Mouse (Mus musculus) spleen, adult 2 months (tissue): Measurements from ENCODE around the gene Hsf4. TPM values are rescaled to one million over a fixed set of nuclear protein-coding genes. Genes with fewer than 3 reads are reported as not detected.

Experiments
- DNase-seq, 2 experiments: peaks; one replicate each; pipeline versions ENCODE4 v3.0.0 to v3.0.0-alpha.2; 2012 to 2021; ENCODE audit warnings: low spot score in 2 of 2, low read depth in 1 of 2
- H3K27ac ChIP-seq: fragments of 200-500 bp; 2 replicates; pipeline ENCODE4 v1.5.1; 2012; ENCODE audit warnings: low read length, inconsistent platforms; ENCODE audit not compliant: insufficient read depth
- H3K27me3 ChIP-seq: fragments of 200-500 bp; 2 replicates; pipeline ENCODE4 v1.6.1; 2012; ENCODE audit warnings: mild to moderate bottlenecking, moderate library complexity, low read length, inconsistent platforms; ENCODE audit not compliant: control insufficient read depth, insufficient read depth
- H3K36me3 ChIP-seq: fragments of 200-500 bp; 2 replicates; pipeline ENCODE4 v1.6.1; 2012; ENCODE audit warnings: mild to moderate bottlenecking, low read length, inconsistent platforms; ENCODE audit not compliant: control insufficient read depth, insufficient read depth
- H3K4me1 ChIP-seq: fragments of 200-500 bp; 2 replicates; pipeline ENCODE4 v1.6.1; 2011; ENCODE audit warnings: inconsistent platforms; ENCODE audit not compliant: control insufficient read depth, insufficient read depth, insufficient read length
- H3K4me3 ChIP-seq: fragments of 200-500 bp; 2 replicates; pipeline ENCODE4 v1.5.1; 2011; ENCODE audit warnings: mild to moderate bottlenecking, inconsistent platforms; ENCODE audit not compliant: insufficient read depth, insufficient read length; ENCODE audit errors: extremely low read depth
- CTCF ChIP-seq: fragments of 200-500 bp; IDR thresholded peaks from 2 replicates; pipeline ENCODE4 v1.5.1; 2011; ENCODE audit warnings: mild to moderate bottlenecking, inconsistent platforms; ENCODE audit not compliant: insufficient read depth, insufficient read length, insufficient replicate concordance; ENCODE audit errors: extremely low read depth
- POLR2A ChIP-seq: fragments of 200-500 bp; IDR thresholded peaks from 2 replicates; pipeline ENCODE4 v1.6.1; 2011; ENCODE audit warnings: low read depth, low read length, inconsistent platforms
- WGBS: fragments of 180-500 bp; shearing (Covaris S2); methylation state at CpG from one replicate; pipeline ENCODE4 v1.1.7; 2018; 5-methylcytosine and 5-hydroxymethylcytosine counted together
- polyA plus RNA-seq: library from polyadenylated mRNA; depleted of rRNA; stranded (reverse); fragments of >200 nt; gene quantifications from 2 replicates; pipeline ENCODE4 v1.2.3, GENCODE M21; 2012; rRNA removed

Hsf4 gene
- polyA plus RNA-seq, 1 experiment: 2.7 TPM

GRCm38 (mm10) chr8:105313622-105314402, 44.2 kb downstream of the Hsf4 start:
- TF ChIP-seq POLR2A: no peak
- no peak for TF ChIP-seq CTCF
- H3K27ac ChIP-seq: no peak overlapping the region
- no peak overlapping the region for H3K4me3 ChIP-seq
- WGBS: 94% methylated on average over 9 of the region's 9 CpGs
- no peaks in the 10 kb centered on the region for H3K4me1 ChIP-seq
- DNase-seq: no peak
- no peaks in the 10 kb centered on the region for H3K27me3 ChIP-seq
- H3K36me3 ChIP-seq: peaks cover 19% of the 10 kb centered on the region

- no peaks in the 10 kb centered on the region for H3K27me3 ChIP-seq
- H3K36me3 ChIP-seq: peaks cover 19% of the 10 kb centered on the region
- H3K4me3 ChIP-seq: no peak overlapping the region
- no peak for DNase-seq
- H3K27ac ChIP-seq: no peak overlapping the region
- TF ChIP-seq POLR2A (no peak), CTCF (no peak)
- no peaks in the 10 kb centered on the region for H3K4me1 ChIP-seq
- 94% methylated on average over 18 of the region's 18 CpGs for WGBS
Measured at GRCm38 (mm10) chr8:105315073-105315769, 45.6 kb downstream of the Hsf4 start.

- TF ChIP-seq POLR2A (no peak), CTCF (no peak)
- WGBS: 91% methylated on average over 4 of the region's 4 CpGs
- Histone ChIP-seq H3K4me1 (no peaks in the 10 kb centered on the region), H3K4me3 (no peak overlapping the region), H3K27me3 (no peaks in the 10 kb centered on the region), H3K36me3 (peaks cover 15% of the 10 kb centered on the region), H3K27ac (no peak overlapping the region)
- no peak for DNase-seq
Measured at GRCm38 (mm10) chr8:105317941-105318340, 48.3 kb downstream of the Hsf4 start.

- DNase-seq: no peak
- no peak overlapping the region for H3K27ac ChIP-seq
- TF ChIP-seq POLR2A (no peak), CTCF (no peak)
- H3K27me3 ChIP-seq: no peaks in the 10 kb centered on the region
- no peaks in the 10 kb centered on the region for H3K4me1 ChIP-seq
- WGBS: 93% methylated on average over 11 of the region's 11 CpGs
- no peak overlapping the region for H3K4me3 ChIP-seq
- H3K36me3 ChIP-seq: peaks cover 11% of the 10 kb centered on the region
Measured at GRCm38 (mm10) chr8:105318662-105319190, 49.1 kb downstream of the Hsf4 start.

GRCm38 (mm10) chr8:105323183-105323582, 53.6 kb downstream of the Hsf4 start:
- Histone ChIP-seq H3K4me1 (peaks cover 9% of the 10 kb centered on the region; the same call in 1 of the 2 replicates), H3K27me3 (no peaks in the 10 kb centered on the region), H3K4me3 (no peak overlapping the region), H3K27ac (no peak overlapping the region), H3K36me3 (peaks cover 2% of the 10 kb centered on the region)
- 83% methylated on average over 4 of the region's 4 CpGs for WGBS
- TF ChIP-seq POLR2A (no peak), CTCF (no peak)
- no peak for DNase-seq

Other genes with a start within 250 kb of the Hsf4 start
- gene Ces3a, start 221.2 kb upstream of the Hsf4 start, polyA plus RNA-seq: not detected in 2 replicates
- not detected in 2 replicates for gene Ces3b, start 186.0 kb upstream of the Hsf4 start, polyA plus RNA-seq
- not detected in 2 replicates for gene Ces4a, start 138.0 kb upstream of the Hsf4 start, polyA plus RNA-seq
- gene Cbfb, start 99.1 kb upstream of the Hsf4 start, polyA plus RNA-seq: 11.9 and 14.9 TPM in 2 replicates
- 13.6 TPM in 2 replicates for gene D230025D16Rik, start 44.7 kb upstream of the Hsf4 start, polyA plus RNA-seq
- 11.5 and 12.0 TPM in 2 replicates for gene B3gnt9, start 14.6 kb upstream of the Hsf4 start, polyA plus RNA-seq
- gene Tradd, start 5.2 kb upstream of the Hsf4 start, polyA plus RNA-seq: 28.1 and 31.8 TPM in 2 replicates
- gene Fbxl8, start 5.2 kb upstream of the Hsf4 start, polyA plus RNA-seq: 16.0 and 20.5 TPM in 2 replicates
- gene Nol3, start 6.3 kb downstream of the Hsf4 start, polyA plus RNA-seq: 0.53 and 0.70 TPM in 2 replicates
- 3.7 and 3.9 TPM in 2 replicates for gene 4931428F04Rik, start 20.1 kb downstream of the Hsf4 start, polyA plus RNA-seq
- gene Exoc3l, start 26.3 kb downstream of the Hsf4 start, polyA plus RNA-seq: 21.4 and 23.4 TPM in 2 replicates
- gene E2f4, start 27.9 kb downstream of the Hsf4 start, polyA plus RNA-seq: 165 and 202 TPM in 2 replicates
- 7.2 and 7.7 TPM in 2 replicates for gene Elmo3, start 35.8 kb downstream of the Hsf4 start, polyA plus RNA-seq
- 9.2 and 11.0 TPM in 2 replicates for gene Lrrc29, start 56.5 kb downstream of the Hsf4 start, polyA plus RNA-seq
- gene Tmem208, start 56.6 kb downstream of the Hsf4 start, polyA plus RNA-seq: 67.8 and 82.2 TPM in 2 replicates
- 52.0 and 58.1 TPM in 2 replicates for gene Fhod1, start 78.2 kb downstream of the Hsf4 start, polyA plus RNA-seq
- 3.0 and 4.2 TPM in 2 replicates for gene Slc9a5, start 79.0 kb downstream of the Hsf4 start, polyA plus RNA-seq
- gene Plekhg4, start 103.5 kb downstream of the Hsf4 start, polyA plus RNA-seq: 0.16 and 0.20 TPM in 2 replicates
- gene Kctd19, start 143.7 kb downstream of the Hsf4 start, polyA plus RNA-seq: 0.42 and 0.62 TPM in 2 replicates
- 0.07 and 0.13 TPM in 2 replicates for gene Lrrc36, start 143.8 kb downstream of the Hsf4 start, polyA plus RNA-seq
- gene Tppp3, start 201.7 kb downstream of the Hsf4 start, polyA plus RNA-seq: 8.1 and 14.7 TPM in 2 replicates
- 15.3 and 18.3 TPM in 2 replicates for gene Zdhhc1, start 227.1 kb downstream of the Hsf4 start, polyA plus RNA-seq
- 0.44 and 0.62 TPM in 2 replicates for gene Hsd11b2, start 249.0 kb downstream of the Hsf4 start, polyA plus RNA-seq